Mouse (Mus musculus) myocyte (in vitro differentiated cells): ENCODE measurements around the gene Tmem230.

Experiments
- CEBPB ChIP-seq: IDR thresholded peaks from 2 replicates; pipeline ENCODE4 v1.6.1; 2011; ENCODE audit warnings: mild to moderate bottlenecking, moderate library complexity; ENCODE audit not compliant: poor library complexity, insufficient read depth, severe bottlenecking
- MYOD1 ChIP-seq, 3 experiments: IDR thresholded peaks; one replicate each; pipeline ENCODE4 v1.6.1; 2011; ENCODE audit warnings: control low read depth in 2 of 3, low read depth in 2 of 3, mild to moderate bottlenecking in 2 of 3, moderate library complexity in 1 of 3; ENCODE audit not compliant: insufficient read length in 2 of 3, control insufficient read depth in 1 of 3
- POLR2A ChIP-seq: IDR thresholded peaks from one replicate; pipeline ENCODE4 v1.6.1; 2011; ENCODE audit warnings: low read depth, mild to moderate bottlenecking, control low read depth, moderate library complexity; ENCODE audit not compliant: insufficient read length
- POLR2AphosphoS2 ChIP-seq: IDR thresholded peaks from one replicate; pipeline ENCODE4 v1.6.1; 2011; ENCODE audit warnings: low read depth, control low read depth; ENCODE audit not compliant: insufficient read length
- REST ChIP-seq: IDR thresholded peaks from one replicate; pipeline ENCODE4 v1.6.1; 2011; ENCODE audit warnings: mild to moderate bottlenecking, control low read depth, moderate library complexity; ENCODE audit not compliant: insufficient read depth, insufficient read length
- SRF ChIP-seq: IDR thresholded peaks from one replicate; pipeline ENCODE4 v1.6.1; 2011; ENCODE audit warnings: low read depth; ENCODE audit not compliant: control insufficient read depth, insufficient read length
- TCF12 ChIP-seq: IDR thresholded peaks from one replicate; pipeline ENCODE4 v1.6.1; 2011; ENCODE audit warnings: mild to moderate bottlenecking, control low read depth; ENCODE audit not compliant: poor library complexity, insufficient read depth, severe bottlenecking
- TCF3 ChIP-seq: IDR thresholded peaks from one replicate; pipeline ENCODE4 v1.6.1; 2011; ENCODE audit warnings: low read depth, control low read depth; ENCODE audit not compliant: insufficient read length
- USF1 ChIP-seq: IDR thresholded peaks from one replicate; pipeline ENCODE4 v1.6.1; 2011; ENCODE audit warnings: low read depth, mild to moderate bottlenecking, control low read depth, moderate library complexity

DNA sequence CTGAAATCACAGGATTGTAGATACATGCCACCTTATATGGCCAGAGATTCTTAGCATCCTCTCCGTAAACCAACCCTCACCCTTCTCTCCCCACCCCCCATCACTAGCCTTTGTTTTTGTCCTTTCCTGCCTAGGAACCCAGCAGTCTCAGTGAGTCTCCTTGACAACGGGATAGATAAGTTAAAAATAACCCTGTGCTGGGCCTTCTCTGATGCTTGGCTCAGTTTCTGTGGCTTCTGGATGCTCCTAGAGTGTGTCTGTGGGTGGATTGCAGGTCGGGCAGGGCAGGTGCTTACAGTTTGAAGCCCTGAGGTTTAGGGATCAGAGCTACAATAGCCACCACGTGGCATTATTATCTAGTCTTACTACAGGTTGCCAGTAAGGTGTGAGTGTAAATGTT, 44.5 kb upstream of the Tmem230 start:
- TF ChIP-seq POLR2A (no peak), USF1 (no peak), SRF (no peak), REST (no peak), POLR2AphosphoS2 (no peak), TCF12 (no peak), MYOD1 (IDR thresholded peaks at IDR 0.05; ENCODE audit: control insufficient read depth in 1 of 3, insufficient read length in 2 of 3, low read depth in 2 of 3) (peak in 1 of 3 experiments; percentile 46), CEBPB (no peak), TCF3 (no peak)
